Mouse (Mus musculus) B cell, adult 62 days (primary cell): ENCODE measurements around the gene Dcdc2b. TPM values are rescaled to one million over a fixed set of nuclear protein-coding genes. Genes with fewer than 3 reads are reported as not detected.

Experiments
- total RNA-seq: library from RNA; stranded (reverse); gene quantifications from 4 replicates; pipeline ENCODE4 v1.2.4, GENCODE M21; 2023

Dcdc2b gene
- 0.88 to 2.6 TPM (median 1.4 TPM) in 4 replicates for total RNA-seq

GRCm38 (mm10) chr4:129614093-129614492 lies at the start of gene Dcdc2b:
TSS of gene Dcdc2b (minus strand) at chr4:129614257.

DNA sequence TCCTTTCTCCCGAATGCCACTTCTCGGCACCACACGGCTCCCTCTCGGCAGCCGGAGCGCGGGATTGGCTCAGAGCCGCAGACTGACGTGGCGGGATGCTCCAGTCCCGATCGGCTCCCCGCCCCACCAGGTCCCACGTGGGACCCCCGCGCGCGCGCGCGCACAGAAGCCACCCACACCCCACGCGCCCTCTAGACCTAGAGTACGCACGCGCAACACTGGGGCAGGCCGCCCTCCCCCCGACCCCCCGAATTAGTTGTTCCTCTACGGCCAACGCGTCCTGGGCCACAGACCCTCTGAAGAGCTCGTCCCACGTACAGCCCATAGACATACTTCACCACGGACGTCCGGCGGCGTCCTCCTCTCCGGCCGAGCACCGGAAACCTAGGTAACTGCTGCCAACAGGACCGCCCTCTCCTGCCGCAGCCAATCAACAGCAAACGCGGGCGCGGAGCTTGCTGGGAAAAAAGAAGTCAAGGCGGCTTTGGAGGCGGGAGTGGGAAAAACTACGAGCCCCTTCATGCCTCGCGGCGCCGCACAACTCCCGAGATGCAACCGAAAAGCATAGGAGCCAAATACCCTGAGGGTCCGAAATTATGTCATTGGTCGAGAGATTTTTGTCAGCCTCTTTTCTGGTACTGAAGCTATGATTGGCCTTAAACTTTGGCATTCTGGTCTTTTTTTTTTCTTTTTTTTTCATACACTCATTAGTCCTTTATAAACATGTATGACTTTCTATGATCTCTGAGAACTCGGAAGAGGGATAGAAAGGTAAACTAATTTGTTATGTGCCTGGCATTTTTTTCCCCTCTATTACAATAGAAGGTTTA lies 26.8 kb upstream of the Dcdc2b start, which contains the start of gene Txlna:
Txlna (minus strand) TSS at position 428 of the 830 bp plus-strand sequence.

GRCm38 (mm10) chr4:129623681-129624091 lies 9.6 kb upstream of the Dcdc2b start, which contains the start of gene Ccdc28b:
TSS of gene Ccdc28b (minus strand) at chr4:129623947.

GRCm38 (mm10) chr4:129618786-129619691 lies 5.0 kb upstream of the Dcdc2b start, which contains the start of gene Iqcc:
TSS of gene Iqcc (minus strand) at chr4:129619099.

DNA sequence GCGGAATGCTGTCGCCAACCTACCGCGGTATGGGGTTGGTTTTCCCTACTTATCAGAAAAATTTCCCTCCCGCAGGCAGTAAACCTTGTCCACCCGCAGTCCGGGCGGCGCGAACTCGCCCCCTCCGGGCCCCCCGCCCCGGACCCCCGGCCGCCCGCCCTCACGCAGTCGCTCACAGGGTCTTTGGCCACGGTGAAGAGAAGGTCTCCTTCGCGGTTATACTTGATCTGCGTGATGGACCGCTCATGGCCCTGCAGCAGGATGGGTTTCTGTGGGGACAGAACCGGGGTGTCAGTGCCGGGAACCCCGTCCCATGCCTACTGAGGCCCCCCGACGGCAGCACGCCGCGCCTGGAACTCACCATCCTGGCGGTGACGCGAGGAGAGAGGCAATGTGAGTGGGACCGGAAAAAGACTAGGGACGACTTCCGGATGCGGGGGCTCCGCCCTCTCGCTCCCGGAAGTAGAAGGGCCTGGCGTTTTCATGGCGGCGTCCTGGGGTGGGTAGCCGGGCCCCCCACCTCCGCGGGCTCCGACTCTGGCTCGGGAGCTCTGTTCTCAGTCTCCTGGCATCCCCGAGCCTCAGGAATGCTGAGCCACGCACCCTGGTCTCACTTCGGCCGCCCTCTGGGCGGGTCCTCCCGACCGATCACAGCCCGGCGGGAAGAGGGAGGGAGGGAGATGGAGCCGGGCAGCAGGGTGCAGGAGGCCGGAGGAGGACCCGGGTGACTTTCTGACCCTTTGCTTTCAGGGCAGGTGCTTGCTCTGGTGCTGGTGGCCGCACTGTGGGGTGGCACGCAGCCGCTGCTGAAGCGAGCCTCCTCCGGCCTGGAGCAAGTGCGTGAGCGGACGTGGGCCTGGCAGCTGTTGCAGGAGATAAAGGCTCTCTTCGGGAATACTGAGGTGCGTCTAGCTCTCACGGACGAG lies 13.6 kb downstream of the Dcdc2b start, which contains the start of the genes Eif3i and Tmem234:
Eif3i (minus strand) TSS at position 416 of the 926 bp plus-strand sequence.
Tmem234 (plus strand) TSS at position 436 of the 926 bp plus-strand sequence.

DNA sequence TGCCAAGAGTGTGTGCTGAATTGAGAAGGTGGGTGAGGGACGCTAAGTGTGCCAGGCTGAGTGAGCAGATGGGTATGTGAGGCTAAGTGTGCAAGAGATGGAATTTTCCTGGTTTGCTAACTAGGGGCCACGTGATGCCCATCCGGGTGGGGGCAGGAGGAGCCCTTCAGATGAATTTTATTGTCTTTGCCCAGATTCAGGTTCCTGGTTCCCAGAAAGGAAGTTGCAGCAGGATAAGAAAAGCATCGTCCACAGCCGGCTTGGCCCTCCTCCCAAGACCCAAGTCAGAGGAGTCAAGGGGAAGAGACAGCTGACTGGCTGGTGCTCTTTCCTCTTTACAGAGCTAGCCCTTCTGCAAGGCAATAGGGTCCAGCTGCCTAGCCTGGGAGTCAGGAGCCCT lies 35.6 kb downstream of the Dcdc2b start, which contains the start of gene Fam167b:
Fam167b (minus strand) TSS at position 84 of the 400 bp plus-strand sequence.

GRCm38 (mm10) chr4:129573430-129573829 lies 40.6 kb downstream of the Dcdc2b start, which contains the start of gene Lck:
TSS of gene Lck (minus strand) at chr4:129573641.

Other genes with a start within 250 kb of the Dcdc2b start
- gene Zbtb8a, start 236.1 kb downstream of the Dcdc2b start, total RNA-seq: 2.2 to 4.1 TPM (median 3.4 TPM) in 4 replicates
- not detected in 4 replicates for gene Zbtb8b, start 173.4 kb downstream of the Dcdc2b start, total RNA-seq
- 125 to 159 TPM (median 135 TPM) in 4 replicates for gene Bsdc1, start 152.7 kb downstream of the Dcdc2b start, total RNA-seq
- gene Tssk3, start 123.2 kb downstream of the Dcdc2b start, total RNA-seq: 0.46 to 0.88 TPM in 2 of 4 replicates, not detected in the others
- 2.2 to 3.5 TPM in 2 of 4 replicates, not detected in the others for gene Fam229a, start 123.1 kb downstream of the Dcdc2b start, total RNA-seq
- gene Marcksl1, start 100.7 kb downstream of the Dcdc2b start, total RNA-seq: 87.6 to 108 TPM (median 95.2 TPM) in 4 replicates
- gene Hdac1, start 71.5 kb downstream of the Dcdc2b start, total RNA-seq: 167 to 184 TPM (median 171 TPM) in 4 replicates
- gene Lck, start 40.6 kb downstream of the Dcdc2b start, total RNA-seq: 18.6 to 29.8 TPM (median 24.1 TPM) in 4 replicates
- gene Fam167b, start 35.7 kb downstream of the Dcdc2b start, total RNA-seq: not detected in 4 replicates
- 145 to 162 TPM (median 151 TPM) in 4 replicates for gene Eif3i, start 13.6 kb downstream of the Dcdc2b start, total RNA-seq
- gene Tmem234, start 13.6 kb downstream of the Dcdc2b start, total RNA-seq: 107 to 127 TPM (median 116 TPM) in 4 replicates
- 10.8 to 16.9 TPM (median 13.6 TPM) in 4 replicates for gene Iqcc, start 4.8 kb upstream of the Dcdc2b start, total RNA-seq
- 14.8 to 21.3 TPM (median 20.1 TPM) in 4 replicates for gene Ccdc28b, start 9.7 kb upstream of the Dcdc2b start, total RNA-seq
- gene Txlna, start 26.8 kb upstream of the Dcdc2b start, total RNA-seq: 80.5 to 92.9 TPM (median 85.9 TPM) in 4 replicates
- gene Kpna6, start 58.5 kb upstream of the Dcdc2b start, total RNA-seq: 36.4 to 49.2 TPM (median 40.5 TPM) in 4 replicates
- gene Tmem39b, start 82.6 kb upstream of the Dcdc2b start, total RNA-seq: 17.0 to 20.4 TPM (median 18.8 TPM) in 4 replicates
- gene Khdrbs1, start 128.0 kb upstream of the Dcdc2b start, total RNA-seq: 131 to 145 TPM (median 136 TPM) in 4 replicates
- gene Ptp4a2, start 197.0 kb upstream of the Dcdc2b start, total RNA-seq: 402 to 422 TPM (median 407 TPM) in 4 replicates